Mouse (Mus musculus) hindlimb bud, embryonic 11.5 days (tissue): Measurements from ENCODE around the gene Ccdc15.

Source experiments
- DNase-seq: peaks from one replicate; pipeline ENCODE4 v3.0.0-alpha.2; 2012; ENCODE audit warnings: low read depth, low spot score; ENCODE audit errors: extremely low spot score

The Ccdc15 gene

DNA sequence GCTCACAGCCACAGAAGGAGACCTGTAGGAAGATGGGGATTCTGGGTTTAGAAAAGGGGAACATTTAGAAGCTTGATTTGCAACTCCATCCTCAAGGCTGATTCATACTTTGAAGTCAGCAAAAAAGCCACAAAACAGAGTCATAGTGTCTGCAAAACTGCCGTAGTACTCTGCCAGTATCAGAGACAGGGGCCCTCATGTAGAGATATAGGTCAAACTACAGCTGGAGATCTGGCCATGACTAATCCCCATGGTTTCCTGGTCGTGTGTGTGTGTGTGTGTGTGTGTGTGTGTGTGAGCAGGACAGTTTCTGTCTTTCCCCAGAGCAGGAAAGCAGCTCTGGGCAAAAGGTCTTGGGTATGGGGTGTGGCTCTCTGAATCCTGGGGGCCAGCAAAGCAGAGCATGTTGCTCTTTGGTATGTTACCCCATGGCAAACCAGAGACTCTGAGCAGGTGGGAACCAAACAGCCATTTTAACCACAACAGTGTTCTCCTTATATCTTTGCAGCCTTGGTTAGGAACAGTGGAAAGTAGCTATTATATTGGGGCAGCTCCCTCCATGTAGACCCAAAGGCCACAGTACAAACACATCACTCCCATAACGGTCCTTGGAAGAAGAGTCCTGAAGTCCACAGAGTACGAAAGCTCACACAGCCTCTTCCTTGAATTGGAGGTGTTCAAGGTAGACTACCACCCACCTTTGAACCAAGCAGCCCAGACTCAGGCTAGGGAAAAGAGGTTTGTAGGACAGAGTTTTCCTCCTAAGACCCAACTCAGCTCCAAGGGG, 112.1 kb downstream of the Ccdc15 start:
- no peak for DNase-seq

DNA sequence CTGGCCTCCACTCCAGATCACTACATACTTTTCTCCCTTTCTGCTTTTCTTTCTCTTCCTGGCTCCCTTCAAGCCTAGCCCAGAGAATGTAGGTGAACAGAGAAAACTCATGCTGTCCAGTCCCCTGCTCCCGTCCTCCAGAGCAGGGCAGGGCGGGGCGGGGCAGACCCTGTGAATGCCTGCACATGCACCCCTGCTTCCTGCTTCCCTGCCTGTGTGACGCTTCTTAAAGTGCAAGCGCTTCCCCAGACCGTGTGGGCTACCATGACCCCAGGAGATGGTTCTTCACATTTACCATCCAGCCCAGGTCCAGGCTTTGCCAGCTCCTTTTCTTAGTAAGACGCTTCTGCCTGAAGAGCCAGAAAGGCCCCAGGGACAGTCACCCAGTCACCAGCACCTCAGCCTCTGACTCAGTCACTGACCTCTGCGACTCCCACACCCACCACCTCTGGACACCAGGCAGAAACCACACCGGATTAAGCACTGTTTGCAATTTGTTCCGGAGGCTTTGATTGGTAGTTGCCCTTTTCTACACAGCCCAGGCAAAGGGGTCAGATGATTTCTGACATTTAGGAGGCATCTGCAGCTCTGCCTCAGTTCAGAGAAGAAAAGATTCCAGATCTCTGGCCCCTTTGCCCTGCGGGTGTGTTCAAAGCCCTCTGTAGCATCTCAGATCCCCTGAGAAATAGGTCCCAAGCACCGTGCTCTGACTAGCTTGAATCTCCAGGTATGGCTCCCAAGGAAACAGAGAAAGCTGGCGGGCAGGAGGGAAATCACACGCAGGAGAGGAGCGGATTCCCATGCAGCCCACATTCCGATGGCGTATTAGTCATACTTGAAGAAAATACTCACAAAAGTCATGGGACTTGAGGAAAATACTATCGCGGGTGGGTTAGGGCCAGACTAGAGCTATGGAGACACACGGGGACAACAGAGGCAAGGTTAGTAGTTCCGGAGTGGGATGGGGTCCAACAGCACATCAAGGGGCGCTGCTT, 115.7 kb downstream of the Ccdc15 start:
- DNase-seq: no peak

DNA sequence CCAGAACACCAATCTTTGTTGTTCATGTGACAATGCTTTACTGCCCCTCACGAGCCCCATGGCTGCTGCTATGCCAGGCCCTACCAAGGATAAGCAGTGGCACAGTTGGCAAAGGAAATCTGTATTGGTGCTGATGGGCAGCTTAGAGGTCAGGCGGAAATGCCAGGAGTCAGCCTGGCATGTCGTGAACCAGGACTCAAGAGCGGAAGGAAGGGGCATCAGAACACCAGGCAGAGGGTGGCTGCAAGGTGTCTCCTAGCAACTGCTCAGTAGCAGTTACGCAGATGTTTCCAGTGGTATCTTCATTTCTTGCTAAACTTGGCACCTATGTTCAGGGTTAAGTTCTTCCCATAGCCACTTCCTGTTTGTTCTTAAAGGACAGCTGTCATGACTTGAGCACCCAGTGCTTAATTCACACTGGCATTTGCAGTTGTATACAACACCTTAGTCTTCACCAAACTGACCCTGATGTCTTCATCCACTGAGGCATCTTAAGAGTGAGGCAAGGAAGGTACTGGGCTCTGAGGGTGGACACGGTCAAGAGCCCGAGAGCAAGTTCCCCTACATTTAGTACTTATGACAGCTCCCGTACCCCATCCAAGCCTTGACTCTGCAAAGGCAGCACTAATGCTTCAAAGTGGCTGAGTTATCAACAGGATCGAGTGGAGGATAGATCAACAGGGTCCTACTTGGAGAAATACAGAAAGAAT, 117.6 kb downstream of the Ccdc15 start:
- DNase-seq: no peak

DNA sequence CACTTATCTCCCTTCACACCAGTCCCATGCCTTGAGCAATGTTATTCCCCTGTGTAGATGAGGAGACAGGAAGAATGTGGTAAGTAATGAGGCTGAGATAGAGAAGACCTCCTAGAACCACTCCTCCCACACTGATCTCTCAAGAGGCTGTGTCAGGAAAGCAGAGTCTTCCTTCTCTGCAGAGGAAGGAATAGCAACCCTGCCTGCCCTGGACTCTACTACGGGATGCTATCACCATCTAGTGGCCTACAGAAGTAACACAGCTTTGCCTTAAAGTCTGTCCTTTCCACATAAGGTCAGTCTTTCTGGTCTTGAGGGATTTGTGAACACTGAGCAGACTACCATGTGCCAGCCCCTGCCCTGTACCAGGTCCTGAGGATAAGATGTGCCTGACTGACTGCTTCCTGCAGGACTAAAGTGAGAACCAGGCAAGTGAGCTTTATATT, 118.3 kb downstream of the Ccdc15 start:
- peak; percentile 69 for DNase-seq
